Mouse (Mus musculus) limb, embryonic 13.5 days (tissue): ENCODE data around the gene Gsdma2. TPM values are rescaled to one million over a fixed set of nuclear protein-coding genes. Genes with fewer than 3 reads are reported as not detected.
A peak's percentile ranks its signal among the peaks of the same experiment; 100 is the strongest.

ENCODE experiments used
- ATAC-seq: fragments of 200-750 bp; cut with Nextera tagmentation; 2 replicates; pipeline ENCODE4 v1.8.0; 2017; ENCODE audit warnings: low read depth, moderate number of reproducible peaks, moderate TSS enrichment; ENCODE audit not compliant: low FRiP score
- H3K27ac ChIP-seq: fragments of 300-500 bp; sonication (generic); 2 replicates; pipeline ENCODE4 v1.5.1; 2015; ENCODE audit warnings: inconsistent platforms, mild to moderate bottlenecking, moderate library complexity
- H3K27me3 ChIP-seq: fragments of 300-500 bp; sonication (generic); 2 replicates; pipeline ENCODE4 v1.6.1; 2015; ENCODE audit warnings: mild to moderate bottlenecking, inconsistent platforms
- H3K36me3 ChIP-seq: fragments of 300-500 bp; sonication (generic); 2 replicates; pipeline ENCODE4 v1.6.1; 2015; ENCODE audit warnings: inconsistent platforms, mild to moderate bottlenecking, moderate library complexity
- H3K4me1 ChIP-seq: fragments of 300-500 bp; sonication (generic); 2 replicates; pipeline ENCODE4 v1.6.1; 2015; ENCODE audit warnings: inconsistent platforms
- H3K4me2 ChIP-seq: fragments of 300-500 bp; sonication (generic); replicated peaks from 2 replicates; pipeline ENCODE4 v1.6.1; 2015; ENCODE audit warnings: inconsistent platforms, mild to moderate bottlenecking, moderate library complexity
- H3K4me3 ChIP-seq: fragments of 300-500 bp; sonication (generic); 2 replicates; pipeline ENCODE4 v1.5.1; 2015; ENCODE audit warnings: moderate library complexity, mild to moderate bottlenecking, inconsistent platforms
- H3K9ac ChIP-seq: fragments of 300-500 bp; sonication (generic); 2 replicates; pipeline ENCODE4 v1.6.1; 2015; ENCODE audit warnings: mild to moderate bottlenecking, inconsistent platforms
- H3K9me3 ChIP-seq: fragments of 300-500 bp; sonication (generic); 2 replicates; pipeline ENCODE4 v1.6.1; 2016; ENCODE audit warnings: inconsistent platforms
- WGBS: fragments of 180-500 bp; shearing (Covaris S2); methylation state at CpG from one replicate; pipeline ENCODE4 v1.1.7; 2015; 5-methylcytosine and 5-hydroxymethylcytosine counted together
- polyA plus RNA-seq: library from polyadenylated mRNA; unstranded; fragments of >200 nt; fragmentation: Nextera tagmentation; extraction: Ambion mirVana; gene quantifications from 2 replicates; pipeline ENCODE4 v1.2.1, GENCODE M21; 2015

Gsdma2 gene
- polyA plus RNA-seq, 1 experiment from 2014 or later = not detected

DNA sequence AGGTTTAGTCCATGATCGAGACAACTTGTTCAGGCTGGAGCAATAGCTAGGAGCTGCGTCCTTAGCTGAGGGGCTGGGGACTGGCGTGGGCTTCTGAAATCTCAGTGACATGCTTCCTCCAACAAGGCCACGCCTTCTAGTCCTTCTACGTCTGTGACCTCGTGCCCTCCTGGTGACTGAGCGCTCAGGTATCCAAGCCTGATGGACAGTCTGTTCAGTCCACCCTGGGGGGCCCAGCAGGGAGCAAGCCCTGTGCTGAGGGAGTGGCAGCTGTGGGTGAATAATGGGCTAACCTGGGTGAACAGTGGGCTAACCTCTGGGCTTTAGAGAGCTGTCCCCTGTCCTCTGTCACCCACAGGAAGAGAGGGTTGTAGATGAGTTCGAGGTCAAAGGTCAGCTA lies 41.5 kb downstream of the Gsdma2 start:
- Histone ChIP-seq H3K4me3 (no peak overlapping the region), H3K27ac (no peak overlapping the region), H3K9ac (no peak overlapping the region), H3K36me3 (peaks cover 74% of the 10 kb centered on the region), H3K9me3 (no peaks in the 10 kb centered on the region), H3K27me3 (no peaks in the 10 kb centered on the region), H3K4me2 (no peak overlapping the region), H3K4me1 (peaks cover 13% of the 10 kb centered on the region)
- WGBS = 92% methylated on average over 8 of the region's 8 CpGs
- no peak for ATAC-seq

DNA sequence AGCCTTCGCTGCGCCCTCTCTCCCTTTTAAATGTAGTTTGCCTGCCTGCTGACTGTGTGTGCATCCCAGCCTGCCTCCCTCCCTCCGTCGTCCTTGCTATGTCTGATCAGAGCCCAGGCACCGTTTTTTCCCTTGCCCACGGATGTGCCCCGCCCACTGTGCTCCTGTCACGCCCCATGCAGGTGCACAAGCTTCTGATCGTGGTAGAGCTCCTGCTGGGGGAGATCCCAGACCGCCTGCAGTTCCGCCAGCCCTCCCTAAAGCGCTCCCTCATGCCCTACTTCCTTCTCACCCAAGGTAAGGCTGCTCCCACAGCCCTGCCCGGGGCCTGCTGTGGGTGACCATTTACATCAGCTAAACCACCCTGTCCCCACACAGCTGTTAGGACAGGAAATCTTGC lies 46.6 kb downstream of the Gsdma2 start:
- Histone ChIP-seq H3K27me3 (no peaks in the 10 kb centered on the region), H3K9me3 (no peaks in the 10 kb centered on the region), H3K36me3 (peaks cover 87% of the 10 kb centered on the region), H3K4me2 (no peak overlapping the region), H3K9ac (no peak overlapping the region), H3K27ac (no peak overlapping the region), H3K4me1 (no peaks in the 10 kb centered on the region), H3K4me3 (no peak overlapping the region)
- WGBS = 73% methylated on average over 13 of the region's 13 CpGs
- no peak for ATAC-seq

DNA sequence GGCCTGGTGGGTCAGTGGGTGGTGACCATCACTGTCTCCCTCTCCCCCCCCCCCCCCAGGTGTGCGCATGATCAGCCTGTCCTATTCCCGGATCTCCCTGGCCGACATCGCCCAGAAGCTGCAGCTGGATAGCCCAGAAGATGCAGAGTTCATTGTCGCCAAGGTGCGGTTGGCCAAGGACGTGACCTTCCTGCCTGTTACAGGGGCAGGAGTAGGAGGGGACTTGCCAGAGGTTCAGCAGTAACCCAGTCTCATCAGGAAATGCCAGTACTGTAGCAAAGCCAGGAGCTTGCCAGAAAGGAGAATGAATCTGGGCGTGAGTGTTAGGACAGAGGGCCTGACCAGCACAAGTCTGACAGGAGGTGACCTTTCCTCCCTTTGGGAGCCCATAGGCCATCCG lies 47.2 kb downstream of the Gsdma2 start:
- H3K27ac ChIP-seq = no peak overlapping the region
- H3K9ac ChIP-seq = no peak overlapping the region
- no peak overlapping the region for H3K4me3 ChIP-seq
- no peaks in the 10 kb centered on the region for H3K27me3 ChIP-seq
- H3K4me1 ChIP-seq = no peaks in the 10 kb centered on the region
- no peaks in the 10 kb centered on the region for H3K9me3 ChIP-seq
- 92% methylated on average over 9 of the region's 9 CpGs for WGBS
- H3K36me3 ChIP-seq = peaks cover 84% of the 10 kb centered on the region
- no peak for ATAC-seq
- no peak overlapping the region for H3K4me2 ChIP-seq

DNA sequence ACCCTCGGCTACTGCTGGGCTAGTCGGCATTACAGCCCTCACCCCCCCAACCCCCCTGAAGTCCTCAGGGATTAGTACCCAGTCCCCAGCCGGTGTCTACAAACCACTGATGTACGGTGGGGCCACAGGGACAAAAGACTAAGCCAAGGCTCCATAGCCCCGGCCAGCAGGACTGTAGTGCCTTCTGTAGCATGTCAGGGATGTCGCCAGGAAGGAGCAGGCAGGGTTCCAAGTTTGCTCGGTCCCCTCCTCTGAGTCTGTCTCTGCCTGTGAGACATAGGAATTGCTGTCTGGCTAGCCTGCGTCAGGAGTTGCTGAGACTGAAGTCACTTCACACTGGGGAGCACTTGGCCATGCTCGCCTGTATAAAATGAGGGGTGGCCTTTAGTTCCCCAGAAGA lies 47.7 kb downstream of the Gsdma2 start:
- 88% methylated on average over 9 of the region's 9 CpGs for WGBS
- Histone ChIP-seq H3K4me1 (no peaks in the 10 kb centered on the region), H3K27me3 (no peaks in the 10 kb centered on the region), H3K4me3 (no peak overlapping the region), H3K9me3 (no peaks in the 10 kb centered on the region), H3K9ac (no peak overlapping the region), H3K36me3 (peaks cover 81% of the 10 kb centered on the region), H3K4me2 (no peak overlapping the region), H3K27ac (no peak overlapping the region)
- no peak for ATAC-seq

DNA sequence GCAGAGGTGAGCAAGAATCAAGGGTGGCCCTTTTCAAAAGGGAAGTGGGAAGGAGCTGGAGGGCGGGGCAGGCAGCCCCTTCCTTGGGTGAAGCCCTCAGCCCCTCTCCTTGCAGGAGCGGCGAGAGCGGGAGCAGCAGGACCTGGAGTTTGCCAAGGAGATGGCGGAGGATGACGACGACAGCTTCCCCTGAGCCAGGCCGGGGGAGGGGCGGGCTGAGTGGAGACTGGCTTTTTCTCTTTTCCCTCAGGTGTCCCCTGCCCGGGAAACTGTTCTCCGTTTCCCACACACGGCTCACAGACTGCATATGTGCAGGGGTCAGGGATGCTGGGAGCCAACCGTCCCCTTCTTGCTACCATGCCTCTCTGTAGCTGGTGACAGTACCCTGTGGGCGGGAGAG lies 48.8 kb downstream of the Gsdma2 start:
- ATAC-seq = no peak
- 76% methylated on average over 14 of the region's 14 CpGs for WGBS
- peaks cover 70% of the 10 kb centered on the region for H3K36me3 ChIP-seq

DNA sequence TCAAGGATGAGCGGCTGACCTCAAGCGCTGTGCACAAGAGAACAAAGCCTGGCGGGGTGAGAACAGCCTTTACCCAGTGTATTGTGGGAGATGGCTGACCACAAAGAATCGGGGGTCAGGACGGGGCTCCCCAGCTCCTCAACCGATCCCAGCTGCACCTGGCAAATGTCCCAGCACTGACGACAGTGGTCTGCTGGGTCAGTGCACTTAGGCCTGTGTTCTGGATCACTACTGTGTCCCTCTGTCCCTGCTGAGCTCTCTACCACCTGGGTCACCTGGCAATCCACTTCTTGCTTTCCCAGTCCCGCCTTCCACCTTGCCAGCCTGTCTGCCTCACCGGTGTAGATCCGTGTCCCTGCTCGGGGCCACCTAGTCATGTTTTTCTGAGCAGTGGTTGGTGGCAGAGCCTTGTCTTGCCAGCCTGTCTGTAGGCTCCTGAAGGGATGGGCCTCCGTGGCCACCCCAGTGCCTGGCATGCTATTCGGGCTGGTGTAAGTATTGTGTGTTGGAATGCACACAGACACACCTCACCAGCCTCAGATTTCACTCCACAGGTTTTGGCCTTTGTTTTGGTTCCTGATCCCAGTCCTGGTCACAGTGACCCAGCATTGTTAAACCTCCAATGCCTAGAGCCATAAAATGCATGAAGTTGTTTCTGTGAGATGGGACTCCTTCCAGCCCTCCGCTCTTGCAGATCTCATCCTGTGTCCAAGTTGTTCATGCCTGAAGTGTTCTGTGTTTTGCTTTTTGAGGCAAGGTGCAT lies 50.1 kb downstream of the Gsdma2 start:
- Histone ChIP-seq H3K27ac (no peak overlapping the region), H3K4me1 (peaks cover 8% of the 10 kb centered on the region), H3K4me2 (no peak overlapping the region), H3K9ac (no peak overlapping the region), H3K36me3 (peaks cover 58% of the 10 kb centered on the region), H3K9me3 (no peaks in the 10 kb centered on the region), H3K27me3 (peaks cover 3% of the 10 kb centered on the region; the same call in 1 of the 2 replicates), H3K4me3 (no peak overlapping the region)
- no peak for ATAC-seq
- 88% methylated on average over 14 of the region's 14 CpGs for whole genome bisulfite sequencing

More for the DNA sequence above, 48.8 kb downstream of the Gsdma2 start:
- no peak overlapping the region for H3K4me2 ChIP-seq
- H3K9me3 ChIP-seq = no peaks in the 10 kb centered on the region
- no peak overlapping the region for H3K4me3 ChIP-seq
- H3K9ac ChIP-seq = no peak overlapping the region
- peaks cover 5% of the 10 kb centered on the region for H3K4me1 ChIP-seq
- H3K27me3 ChIP-seq = no peaks in the 10 kb centered on the region; the same call in 1 of the 2 replicates
- no peak overlapping the region for H3K27ac ChIP-seq

DNA sequence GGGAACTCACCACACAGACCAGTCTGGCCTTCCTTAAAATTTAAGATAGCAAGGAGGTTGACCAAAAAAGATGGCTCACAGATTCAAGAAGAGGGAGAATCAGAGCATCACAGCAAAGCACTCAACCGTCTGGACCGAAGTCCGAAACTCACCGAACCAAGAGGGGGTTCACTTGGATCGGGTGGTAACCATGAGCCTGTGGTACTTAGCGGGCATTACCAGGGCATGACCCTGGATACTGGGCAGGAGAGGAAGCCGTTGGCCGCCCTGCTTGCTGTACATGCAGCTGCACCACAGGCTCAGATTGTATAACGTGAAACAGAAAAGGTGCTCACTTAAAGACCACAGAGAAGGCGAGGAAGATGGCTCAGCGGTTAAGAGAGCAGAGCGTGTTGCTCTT lies 50.7 kb downstream of the Gsdma2 start:
- 83% methylated on average over 12 of the region's 12 CpGs for WGBS
- H3K9ac ChIP-seq = no peak overlapping the region
- H3K27ac ChIP-seq = no peak overlapping the region
- no peak overlapping the region for H3K4me2 ChIP-seq
- H3K4me3 ChIP-seq = no peak overlapping the region
- peaks cover 52% of the 10 kb centered on the region for H3K36me3 ChIP-seq
- H3K27me3 ChIP-seq = peaks cover 3% of the 10 kb centered on the region; the same call in 1 of the 2 replicates
- peaks cover 9% of the 10 kb centered on the region for H3K4me1 ChIP-seq
- no peak for ATAC-seq
- H3K9me3 ChIP-seq = no peaks in the 10 kb centered on the region

DNA sequence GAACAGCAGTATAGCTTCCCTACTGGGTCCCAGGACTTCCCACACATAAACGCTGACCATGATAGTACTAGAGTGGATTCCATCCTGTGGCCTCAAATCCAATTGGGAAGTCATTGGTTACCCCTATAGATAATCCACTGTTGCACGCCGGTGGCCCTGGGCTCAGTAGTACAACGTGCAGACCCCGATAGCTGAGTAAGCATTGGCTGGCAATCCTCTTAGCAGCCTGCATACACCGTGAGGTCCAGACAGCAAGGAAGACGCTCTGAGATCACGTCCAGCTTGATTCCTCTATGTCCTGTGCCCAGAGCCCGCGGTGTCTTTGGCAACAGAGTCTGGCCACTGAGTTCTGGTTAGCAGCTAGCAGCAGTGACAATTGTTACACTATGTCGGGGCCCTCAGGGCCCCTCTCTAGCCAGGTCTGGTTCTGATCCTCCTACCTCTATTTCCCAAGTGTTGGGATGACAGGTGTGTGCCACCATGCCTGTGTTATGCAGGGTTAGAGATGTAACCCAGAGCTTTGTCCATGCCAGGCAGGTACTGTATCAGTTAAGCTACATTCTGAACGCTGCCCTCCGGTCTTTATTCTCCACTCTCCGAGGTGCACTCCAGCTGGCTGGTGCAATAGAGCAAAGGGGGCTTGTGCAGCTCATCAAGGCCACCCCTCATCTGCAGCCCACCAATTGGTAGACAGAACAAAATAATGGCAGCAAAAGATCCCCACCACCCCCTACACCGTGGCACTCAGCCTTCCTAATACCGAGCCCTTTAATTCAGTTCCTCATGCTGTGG lies 52.5 kb downstream of the Gsdma2 start:
- no peak overlapping the region for H3K4me2 ChIP-seq
- H3K9me3 ChIP-seq = no peaks in the 10 kb centered on the region
- peaks cover 3% of the 10 kb centered on the region; the same call in 1 of the 2 replicates for H3K27me3 ChIP-seq
- H3K4me3 ChIP-seq = no peak overlapping the region
- 88% methylated on average over 16 of the region's 16 CpGs for WGBS
- no peak overlapping the region for H3K27ac ChIP-seq
- no peak for ATAC-seq
- H3K4me1 ChIP-seq = peaks cover 14% of the 10 kb centered on the region
- H3K36me3 ChIP-seq = peaks cover 36% of the 10 kb centered on the region
- H3K9ac ChIP-seq = no peak overlapping the region

DNA sequence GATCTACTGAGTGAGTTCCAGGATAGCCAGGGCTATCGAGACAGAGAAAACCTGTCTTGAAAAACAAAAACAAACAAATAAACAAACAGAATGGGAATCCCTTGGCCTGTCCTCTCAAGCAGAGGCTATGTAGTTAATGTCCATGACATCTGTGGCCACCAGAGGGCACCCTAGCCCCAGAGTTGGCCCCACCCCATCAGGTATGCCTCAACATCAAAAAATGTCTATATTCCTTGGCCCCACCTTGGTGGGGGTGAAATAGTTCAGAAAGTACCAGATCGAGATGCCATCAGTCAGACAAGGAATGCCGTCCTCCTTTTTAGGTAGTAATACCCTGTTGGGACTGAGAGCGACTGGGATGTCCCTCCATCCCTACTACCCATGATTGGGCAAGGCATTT lies 53.4 kb downstream of the Gsdma2 start:
- H3K4me3 ChIP-seq = no peak overlapping the region

DNA sequence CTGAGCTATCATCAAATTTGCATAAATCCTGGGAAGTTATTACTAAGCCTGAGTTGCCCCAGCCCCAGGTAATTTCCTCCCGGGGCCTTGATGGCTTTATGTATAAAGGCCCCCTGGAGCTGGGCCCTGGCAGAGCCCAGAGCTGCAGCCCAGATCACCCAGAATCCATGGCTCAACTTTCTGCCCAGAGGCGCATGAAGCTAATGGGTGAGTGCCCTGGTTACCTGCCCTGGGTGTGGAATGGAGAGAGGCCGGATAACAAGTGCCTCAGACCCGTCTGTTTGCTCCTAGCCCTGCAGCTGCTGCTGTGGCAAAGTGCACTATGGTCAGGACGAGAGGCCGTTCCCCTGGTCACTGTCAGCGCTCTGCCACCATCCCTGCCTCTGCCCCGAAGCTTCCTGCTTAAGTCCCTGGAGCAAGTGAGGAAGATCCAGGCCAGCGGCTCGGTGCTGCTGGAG lies 54.7 kb downstream of the Gsdma2 start, which contains the start of gene Csf3:
TSS of gene Csf3 (plus strand) at position 51 of the 458 bp plus-strand sequence.
- peaks cover 3% of the 10 kb centered on the region; the same call in 1 of the 2 replicates for H3K27me3 ChIP-seq
- H3K9ac ChIP-seq = 0 out of 2 replicates have a peak within 1 kb of the TSS, but pooled peaks have one; percentile 26
- no peaks in the 10 kb centered on the region for H3K9me3 ChIP-seq
- whole genome bisulfite sequencing = 36% methylated on average over 10 of the region's 10 CpGs
- no peak for ATAC-seq
- H3K4me1 ChIP-seq = peaks cover 14% of the 10 kb centered on the region
- no peak within 1 kb of the TSS for H3K4me2 ChIP-seq
- H3K27ac ChIP-seq = no peak within 1 kb of the TSS
- H3K36me3 ChIP-seq = peaks cover 36% of the 10 kb centered on the region
- no peak within 1 kb of the TSS for H3K4me3 ChIP-seq

More for the DNA sequence above, 53.4 kb downstream of the Gsdma2 start:
- Histone ChIP-seq H3K27ac (no peak overlapping the region), H3K4me2 (no peak overlapping the region), H3K4me1 (peaks cover 14% of the 10 kb centered on the region), H3K9me3 (no peaks in the 10 kb centered on the region), H3K36me3 (peaks cover 36% of the 10 kb centered on the region), H3K9ac (no peak overlapping the region), H3K27me3 (peaks cover 3% of the 10 kb centered on the region; the same call in 1 of the 2 replicates)
- WGBS = 35% methylated on average over 4 of the region's 4 CpGs
- no peak for ATAC-seq

DNA sequence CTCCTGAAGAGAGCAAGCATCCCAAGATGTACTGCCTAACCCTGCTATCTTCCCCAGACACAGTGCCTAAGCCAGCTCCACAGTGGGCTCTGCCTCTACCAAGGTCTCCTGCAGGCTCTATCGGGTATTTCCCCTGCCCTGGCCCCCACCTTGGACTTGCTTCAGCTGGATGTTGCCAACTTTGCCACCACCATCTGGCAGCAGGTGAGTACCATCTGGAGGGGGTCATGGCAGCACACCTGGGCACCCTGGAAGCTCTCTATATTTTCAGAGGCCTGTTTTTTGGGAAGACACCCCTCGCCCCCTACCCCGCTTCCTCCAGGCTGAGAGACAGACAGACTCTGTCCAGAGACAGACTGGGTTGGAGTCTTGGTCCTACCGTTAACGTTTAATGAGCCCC lies 55.8 kb downstream of the Gsdma2 start:
- 62% methylated on average over 5 of the region's 5 CpGs for WGBS

DNA sequence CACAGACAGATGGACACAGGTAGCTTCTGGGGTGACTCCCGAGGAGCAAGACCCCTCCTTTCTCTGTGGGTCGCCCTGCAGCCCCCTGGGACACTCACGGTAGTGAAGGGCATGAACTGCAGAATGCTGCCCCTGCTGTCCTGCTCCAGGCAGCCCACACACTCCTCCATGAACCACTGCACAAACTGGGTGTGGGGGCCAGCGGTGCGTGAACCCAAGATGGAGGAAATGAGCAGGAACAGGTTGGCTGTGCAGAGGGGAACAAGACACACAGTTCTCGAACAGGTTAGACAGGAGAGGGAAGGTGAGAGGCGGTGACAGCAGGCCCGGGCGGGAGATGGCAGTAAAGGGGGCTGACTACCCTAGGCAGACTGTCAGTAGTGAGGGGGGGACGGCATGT lies 58.5 kb downstream of the Gsdma2 start:
- Histone ChIP-seq H3K36me3 (peaks cover 62% of the 10 kb centered on the region), H3K4me3 (no peak overlapping the region), H3K9ac (no peak overlapping the region), H3K27me3 (peaks cover 3% of the 10 kb centered on the region; the same call in 1 of the 2 replicates), H3K27ac (no peak overlapping the region), H3K4me1 (peaks cover 22% of the 10 kb centered on the region), H3K4me2 (no peak overlapping the region), H3K9me3 (no peaks in the 10 kb centered on the region)
- 87% methylated on average over 10 of the region's 10 CpGs for WGBS
- no peak for ATAC-seq

More for the DNA sequence above, 55.8 kb downstream of the Gsdma2 start:
- ATAC-seq = no peak
- Histone ChIP-seq H3K27ac (no peak overlapping the region), H3K4me2 (no peak overlapping the region), H3K27me3 (peaks cover 3% of the 10 kb centered on the region; the same call in 1 of the 2 replicates), H3K36me3 (peaks cover 36% of the 10 kb centered on the region), H3K4me1 (peaks cover 14% of the 10 kb centered on the region), H3K9ac (no peak overlapping the region), H3K9me3 (no peaks in the 10 kb centered on the region), H3K4me3 (no peak overlapping the region)
